Mouse (Mus musculus) activated CD4-positive, CD25-positive, alpha-beta regulatory T cell, adult 9 weeks (primary cell): ENCODE measurements around the gene Chordc1. TPM values are rescaled to one million over a fixed set of nuclear protein-coding genes. Genes with fewer than 3 reads are reported as not detected.

Experiments used
- polyA plus RNA-seq: library from polyadenylated mRNA; unstranded; fragments of 100-300 nt; shearing (Covaris generic); gene quantifications from one replicate; pipeline ENCODE4 v1.2.1, GENCODE M21; 2017

Gene Chordc1
- polyA plus RNA-seq: 217 TPM

DNA sequence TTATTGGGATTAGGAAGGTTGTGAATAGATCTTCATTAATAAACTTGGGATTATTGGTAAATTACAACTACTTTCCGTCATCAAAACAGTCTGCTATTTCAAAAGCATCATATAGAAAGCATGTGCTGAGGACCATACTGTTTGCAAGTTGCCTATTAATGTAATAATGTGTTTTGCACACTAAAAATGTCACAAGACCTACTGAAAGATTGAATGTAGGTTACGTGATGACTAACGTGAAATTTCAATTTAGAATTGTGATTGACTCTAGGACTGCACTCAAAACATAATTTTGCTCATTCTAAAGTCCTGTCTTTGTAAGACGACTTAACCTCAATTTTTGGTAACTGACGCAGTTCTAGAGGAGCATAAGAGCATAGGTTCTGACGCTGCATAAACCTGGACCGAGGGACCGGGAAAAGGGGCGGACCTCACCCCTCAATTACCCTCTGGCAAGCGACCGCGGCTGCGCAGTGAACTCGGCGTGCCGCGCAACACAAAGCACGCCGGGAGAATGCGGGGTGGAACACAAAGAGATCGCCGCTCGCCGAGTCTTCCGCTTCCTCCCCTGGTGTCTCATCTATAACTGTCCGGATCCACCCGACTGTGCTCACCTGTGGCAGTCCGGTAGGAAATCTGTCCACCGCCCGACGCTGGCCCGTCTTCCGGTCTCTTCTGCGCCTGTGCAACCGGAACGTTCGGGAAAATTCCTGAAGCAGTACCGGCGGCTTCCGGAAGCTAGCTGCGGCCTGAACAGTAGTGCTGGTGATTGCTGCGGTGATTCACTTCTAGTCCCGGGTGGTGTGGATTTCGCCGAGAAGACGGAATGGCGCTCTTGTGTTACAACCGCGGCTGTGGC lies at the start of gene Chordc1:
Chordc1 (plus strand) TSS at position 555 of the 859 bp plus-strand sequence.

Other genes with a start within 250 kb of the Chordc1 start
- 0.27 TPM for gene Naalad2, start 110.9 kb downstream of the Chordc1 start, polyA plus RNA-seq
- not detected for gene Ubtfl1, start 112.3 kb downstream of the Chordc1 start, polyA plus RNA-seq
- not detected for gene Mbd3l2, start 138.5 kb downstream of the Chordc1 start, polyA plus RNA-seq
- gene Zfp558, start 186.1 kb downstream of the Chordc1 start, polyA plus RNA-seq: 4.2 TPM
- gene Mbd3l1, start 186.2 kb downstream of the Chordc1 start, polyA plus RNA-seq: not detected